Mouse (Mus musculus) cerebellum, adult 2 months (tissue): ENCODE measurements around the gene Hist1h4m.

Source experiments
- CTCF ChIP-seq: fragments of 200-500 bp; IDR thresholded peaks from 2 replicates; pipeline ENCODE4 v1.5.1; 2011; ENCODE audit warnings: low read depth, mild to moderate bottlenecking, control low read depth, low read length, moderate library complexity, borderline replicate concordance; ENCODE audit not compliant: insufficient read depth
- POLR2A ChIP-seq: fragments of 200-500 bp; IDR thresholded peaks from 2 replicates; pipeline ENCODE4 v1.6.1; 2011; ENCODE audit warnings: low read length, control low read depth, borderline replicate concordance; ENCODE audit not compliant: insufficient read depth

- TF ChIP-seq POLR2A (peak; percentile 42; the same call in 1 of the 2 replicates), CTCF (no peak)
These were observed 31.5 kb upstream of the Hist1h4m start, which contains the start of gene Hist1h1b for GRCm38 (mm10) chr13:21779767-21780731.
